Mouse (Mus musculus) embryonic facial prominence, embryonic 11.5 days (tissue): ENCODE results near the gene Dscaml1. TPM values are rescaled to one million over a fixed set of nuclear protein-coding genes. Genes with fewer than 3 reads are reported as not detected.
A peak's percentile ranks its signal among the peaks of the same experiment; 100 is the strongest.

Experiments used
- ATAC-seq: fragments of 200-750 bp; cut with Nextera tagmentation; replicated peaks from 2 replicates; pipeline ENCODE4 v1.8.0; 2017; ENCODE audit warnings: low read depth; ENCODE audit not compliant: insufficient number of reproducible peaks, low FRiP score, low TSS enrichment
- DNase-seq: peaks from one replicate; pipeline ENCODE4 v3.0.0-alpha.2; 2015; ENCODE audit warnings: low spot score
- H3K27ac ChIP-seq: fragments of 300-500 bp; sonication (generic); replicated peaks from 2 replicates; pipeline ENCODE4 v1.5.1; 2014; ENCODE audit warnings: mild to moderate bottlenecking, low read depth, low read length, control low read depth
- H3K27me3 ChIP-seq: fragments of 300-500 bp; sonication (generic); 2 replicates; pipeline ENCODE4 v1.6.1; 2014; ENCODE audit warnings: mild to moderate bottlenecking, low read length, moderate library complexity, mixed read lengths; ENCODE audit not compliant: control insufficient read depth, insufficient read depth
- H3K36me3 ChIP-seq: fragments of 300-500 bp; sonication (generic); replicated peaks from 2 replicates; pipeline ENCODE4 v1.6.1; 2014; ENCODE audit warnings: low read depth, mild to moderate bottlenecking, low read length, moderate library complexity, mixed read lengths; ENCODE audit not compliant: control insufficient read depth, insufficient read depth
- H3K4me1 ChIP-seq: fragments of 300-500 bp; sonication (generic); 2 replicates; pipeline ENCODE4 v1.6.1; 2014; ENCODE audit warnings: low read length, mixed read lengths; ENCODE audit not compliant: control insufficient read depth, insufficient read depth
- H3K4me2 ChIP-seq: fragments of 300-500 bp; sonication (generic); 2 replicates; pipeline ENCODE4 v1.6.1; 2014; ENCODE audit warnings: low read depth, mild to moderate bottlenecking, control low read depth, low read length, moderate library complexity
- H3K4me3 ChIP-seq: fragments of 300-500 bp; sonication (generic); 2 replicates; pipeline ENCODE4 v1.5.1; 2014; ENCODE audit warnings: low read depth, low read length, control low read depth
- H3K9ac ChIP-seq: fragments of 300-500 bp; sonication (generic); replicated peaks from 2 replicates; pipeline ENCODE4 v1.6.1; 2014; ENCODE audit warnings: mild to moderate bottlenecking, control low read depth, low read length
- H3K9me3 ChIP-seq: fragments of 300-500 bp; sonication (generic); replicated peaks from 2 replicates; pipeline ENCODE4 v1.6.1; 2016; ENCODE audit warnings: mild to moderate bottlenecking, low read length, inconsistent platforms, mixed read lengths; ENCODE audit not compliant: control insufficient read depth
- WGBS: fragments of 180-500 bp; shearing (Covaris S2); extraction: QIAGEN DNeasy Blood & Tissue Kit; methylation state at CpG from one replicate; pipeline ENCODE4 v1.1.7; 2014; 5-methylcytosine and 5-hydroxymethylcytosine counted together
- polyA plus RNA-seq: library from polyadenylated mRNA; unstranded; fragments of >200 nt; fragmentation: Nextera tagmentation; extraction: Ambion mirVana; gene quantifications from 2 replicates; pipeline ENCODE4 v1.2.1, GENCODE M21; 2014

Gene Dscaml1
- polyA plus RNA-seq = 0.76 and 0.86 TPM in 2 replicates

DNA sequence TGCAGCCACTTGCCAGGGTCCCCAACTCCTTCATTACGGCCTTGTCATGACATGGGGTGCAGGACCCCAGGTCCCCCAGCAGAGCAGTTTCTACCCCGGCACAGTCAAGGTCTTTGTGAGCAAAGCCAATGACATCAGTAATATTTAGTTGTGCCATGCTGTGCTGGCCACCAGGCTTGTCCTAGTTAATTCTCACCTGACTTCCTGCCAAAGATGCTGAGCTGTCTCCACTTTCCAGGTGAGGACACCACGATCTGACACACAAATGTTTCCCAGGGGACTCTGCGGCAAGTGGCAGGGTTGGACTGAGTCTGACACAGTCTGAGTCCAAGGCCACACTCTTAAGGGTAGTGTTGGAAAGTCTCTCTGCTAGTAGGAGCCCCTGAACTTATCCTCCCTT is at the start of gene Dscaml1:
Gene Dscaml1 (plus strand): TSS at position 173 of the 400 bp plus-strand sequence.
- Histone ChIP-seq H3K27me3 (peaks cover 32% of the 10 kb centered on the region), H3K9ac (no peak within 1 kb of the TSS), H3K36me3 (no peaks in the 10 kb centered on the region), H3K4me1 (peaks cover 5% of the 10 kb centered on the region; the same call in 1 of the 2 replicates), H3K27ac (no peak within 1 kb of the TSS), H3K4me2 (no peak within 1 kb of the TSS), H3K4me3 (no peak within 1 kb of the TSS), H3K9me3 (no peaks in the 10 kb centered on the region)
- 84% methylated on average over 4 of the region's 4 CpGs for WGBS
- ATAC-seq (no peak), DNase-seq (no peak)

DNA sequence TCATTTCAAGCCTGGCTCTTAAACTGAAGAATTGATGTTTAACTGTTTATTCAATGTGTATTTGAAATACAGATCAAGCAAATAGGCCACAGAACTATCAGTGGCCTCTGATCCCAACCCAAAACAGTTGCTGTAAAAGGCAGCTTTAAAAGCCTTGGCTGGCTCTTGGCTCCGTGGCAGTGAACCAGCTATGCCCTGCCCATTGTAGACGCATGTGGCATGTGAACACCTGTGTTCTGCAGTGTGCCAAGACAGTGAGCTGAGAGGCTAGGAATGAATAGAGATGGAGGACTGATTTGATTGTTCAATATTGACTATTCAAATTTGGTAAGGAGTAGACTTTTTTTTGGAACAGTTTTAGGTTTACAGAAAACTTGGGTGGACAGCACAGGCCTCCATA is 49.5 kb upstream of the Dscaml1 start:
- DNase-seq (no peak), ATAC-seq (no peak)
- no peaks in the 10 kb centered on the region for H3K27me3 ChIP-seq
- WGBS = 86% methylated on average over 2 of the region's 2 CpGs
- H3K4me3 ChIP-seq = no peak overlapping the region
- H3K9me3 ChIP-seq = no peaks in the 10 kb centered on the region
- no peaks in the 10 kb centered on the region; the same call in 1 of the 2 replicates for H3K4me1 ChIP-seq
- no peak overlapping the region for H3K27ac ChIP-seq
- no peak overlapping the region for H3K9ac ChIP-seq
- no peak overlapping the region for H3K4me2 ChIP-seq
- no peaks in the 10 kb centered on the region for H3K36me3 ChIP-seq

DNA sequence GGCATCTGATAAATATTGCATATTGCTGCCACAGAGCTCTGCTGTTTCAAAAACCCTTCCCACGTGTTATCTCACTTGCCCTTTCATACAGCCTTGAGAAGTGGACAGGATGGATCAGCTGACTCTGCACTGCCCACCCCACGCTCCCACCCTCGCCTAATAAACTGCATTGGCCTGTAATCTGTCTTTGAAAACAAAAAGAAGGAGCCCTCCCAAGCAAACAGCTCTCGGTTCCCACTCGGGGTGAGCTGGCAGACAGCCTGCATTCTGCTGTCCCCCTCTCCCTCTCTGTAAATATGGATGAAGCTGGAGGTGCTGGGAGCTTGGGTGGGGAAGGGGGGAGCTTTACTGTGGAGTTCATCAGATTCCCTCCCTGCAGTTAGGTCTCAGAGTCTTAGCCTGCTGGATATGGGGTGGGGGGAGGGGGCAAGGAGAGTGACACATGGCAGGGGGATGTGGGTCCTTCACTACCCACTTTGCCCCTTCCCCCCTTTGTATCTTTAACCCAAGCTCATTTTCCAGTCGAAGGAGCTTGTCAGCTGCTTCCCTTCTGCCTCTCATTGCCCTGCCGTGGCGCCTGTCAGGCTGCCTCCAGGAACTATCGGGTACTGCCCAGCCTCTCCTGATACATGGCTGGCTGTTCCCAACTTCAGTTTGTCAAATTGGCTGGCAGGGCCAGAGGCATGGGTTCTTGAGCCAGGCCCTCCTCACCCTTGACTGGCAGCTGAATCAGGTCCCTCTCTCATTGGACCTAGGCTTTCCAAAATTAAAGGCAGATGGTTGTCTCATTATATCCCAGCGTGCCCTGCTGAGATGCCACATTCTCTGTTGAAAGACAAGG is 45.8 kb upstream of the Dscaml1 start:
- H3K4me1 ChIP-seq = no peaks in the 10 kb centered on the region
- ATAC-seq = no peak
- no peaks in the 10 kb centered on the region for H3K27me3 ChIP-seq
- no peak overlapping the region for H3K27ac ChIP-seq
- DNase-seq = no peak
- H3K4me3 ChIP-seq = no peak overlapping the region
- H3K9ac ChIP-seq = no peak overlapping the region
- H3K36me3 ChIP-seq = no peaks in the 10 kb centered on the region
- no peaks in the 10 kb centered on the region for H3K9me3 ChIP-seq
- no peak overlapping the region for H3K4me2 ChIP-seq
- WGBS = 65% methylated on average over 10 of the region's 10 CpGs

DNA sequence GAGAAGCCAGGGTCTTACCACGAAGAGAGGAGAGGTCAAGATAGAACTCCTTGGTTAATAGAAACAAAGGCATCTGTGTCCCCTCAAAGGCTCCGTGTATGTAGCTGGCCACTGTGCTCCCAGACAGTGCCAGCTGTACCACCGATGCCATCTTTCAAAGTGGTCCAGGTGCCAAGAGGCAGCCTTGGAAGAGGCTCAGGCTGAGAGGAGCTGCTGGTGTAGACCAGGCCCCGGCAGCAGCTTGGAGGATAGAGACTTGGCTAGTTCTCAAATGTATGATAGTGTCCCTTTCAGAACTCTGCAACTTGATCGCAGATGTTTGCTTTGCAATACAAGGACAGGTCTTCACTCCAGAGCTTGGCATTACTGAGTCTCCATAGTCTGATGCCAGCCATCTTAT is 44.1 kb upstream of the Dscaml1 start:
- no peak for DNase-seq
- Histone ChIP-seq H3K9ac (no peak overlapping the region), H3K9me3 (no peaks in the 10 kb centered on the region), H3K4me3 (no peak overlapping the region), H3K27ac (no peak overlapping the region), H3K4me1 (no peaks in the 10 kb centered on the region), H3K4me2 (no peak overlapping the region), H3K27me3 (no peaks in the 10 kb centered on the region), H3K36me3 (no peaks in the 10 kb centered on the region)
- 73% methylated on average over 5 of the region's 5 CpGs for WGBS
- no peak for ATAC-seq

GRCm38 (mm10) chr9:45382834-45383233 is 43.6 kb upstream of the Dscaml1 start:
- Histone ChIP-seq H3K36me3 (no peaks in the 10 kb centered on the region), H3K27ac (no peak overlapping the region), H3K9ac (no peak overlapping the region), H3K4me3 (no peak overlapping the region), H3K27me3 (no peaks in the 10 kb centered on the region), H3K4me1 (no peaks in the 10 kb centered on the region), H3K9me3 (no peaks in the 10 kb centered on the region), H3K4me2 (no peak overlapping the region)
- WGBS = 73% methylated on average over 5 of the region's 5 CpGs
- ATAC-seq = no peak
- no peak for DNase-seq

DNA sequence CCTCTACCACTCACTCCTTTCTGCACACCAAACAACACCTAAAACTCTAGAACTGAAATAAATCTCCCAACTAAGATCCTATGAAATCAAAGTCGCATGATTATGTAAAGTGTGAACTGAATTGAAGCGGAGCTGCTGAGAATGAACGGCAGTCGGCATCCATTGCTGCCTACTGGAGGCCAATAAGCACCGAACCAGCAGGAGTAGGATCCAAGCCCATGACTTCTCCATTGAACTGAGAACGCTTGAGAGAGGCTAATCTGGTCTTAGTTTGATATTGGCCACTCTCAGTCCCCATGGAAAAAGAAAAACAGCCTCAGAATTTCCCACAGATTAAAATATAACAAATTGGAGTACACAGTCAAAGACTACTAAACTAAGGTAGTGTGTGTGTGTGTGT is 42.5 kb upstream of the Dscaml1 start:
- Histone ChIP-seq H3K4me2 (no peak overlapping the region), H3K9me3 (no peaks in the 10 kb centered on the region), H3K4me3 (no peak overlapping the region), H3K9ac (no peak overlapping the region), H3K27ac (no peak overlapping the region), H3K36me3 (no peaks in the 10 kb centered on the region), H3K27me3 (no peaks in the 10 kb centered on the region), H3K4me1 (no peaks in the 10 kb centered on the region)
- WGBS = 93% methylated on average over 6 of the region's 6 CpGs
- no peak for ATAC-seq
- no peak for DNase-seq

DNA sequence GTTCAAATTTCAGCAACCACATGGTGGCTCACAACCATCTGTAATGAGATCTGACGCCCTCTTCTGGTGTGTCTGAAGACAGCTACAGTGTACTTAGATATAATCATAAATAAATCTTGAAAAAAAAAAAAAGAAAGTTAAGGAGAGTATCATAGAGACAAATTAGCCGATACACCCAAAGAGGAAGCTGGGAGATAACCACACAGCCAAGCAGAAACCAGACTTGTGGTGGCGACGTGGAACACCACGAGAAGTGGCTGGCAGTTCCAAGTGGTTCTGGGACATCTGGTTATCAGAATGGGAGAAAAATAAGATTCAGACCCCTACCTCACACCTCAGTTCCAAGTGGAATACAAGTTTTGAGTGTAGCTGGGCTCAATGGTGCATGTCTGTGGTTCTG is 39.7 kb upstream of the Dscaml1 start:
- no peak overlapping the region for H3K4me2 ChIP-seq
- H3K4me3 ChIP-seq = no peak overlapping the region
- H3K36me3 ChIP-seq = no peaks in the 10 kb centered on the region
- no peak for DNase-seq
- H3K4me1 ChIP-seq = no peaks in the 10 kb centered on the region
- H3K27me3 ChIP-seq = no peaks in the 10 kb centered on the region
- no peaks in the 10 kb centered on the region for H3K9me3 ChIP-seq
- H3K9ac ChIP-seq = no peak overlapping the region
- no peak overlapping the region for H3K27ac ChIP-seq
- ATAC-seq = no peak
- WGBS = 85% methylated on average over 5 of the region's 5 CpGs

GRCm38 (mm10) chr9:45388385-45388994 is 37.9 kb upstream of the Dscaml1 start:
- Histone ChIP-seq H3K9me3 (no peaks in the 10 kb centered on the region), H3K27ac (no peak overlapping the region), H3K27me3 (no peaks in the 10 kb centered on the region), H3K36me3 (no peaks in the 10 kb centered on the region), H3K9ac (no peak overlapping the region), H3K4me3 (no peak overlapping the region), H3K4me2 (no peak overlapping the region), H3K4me1 (no peaks in the 10 kb centered on the region)
- DNase-seq (peak; percentile 87), ATAC-seq (0 out of 2 replicates have a peak, but pooled peaks have one; percentile 24)
- 49% methylated on average over 12 of the region's 12 CpGs for WGBS
